In the genomic region with DNA sequence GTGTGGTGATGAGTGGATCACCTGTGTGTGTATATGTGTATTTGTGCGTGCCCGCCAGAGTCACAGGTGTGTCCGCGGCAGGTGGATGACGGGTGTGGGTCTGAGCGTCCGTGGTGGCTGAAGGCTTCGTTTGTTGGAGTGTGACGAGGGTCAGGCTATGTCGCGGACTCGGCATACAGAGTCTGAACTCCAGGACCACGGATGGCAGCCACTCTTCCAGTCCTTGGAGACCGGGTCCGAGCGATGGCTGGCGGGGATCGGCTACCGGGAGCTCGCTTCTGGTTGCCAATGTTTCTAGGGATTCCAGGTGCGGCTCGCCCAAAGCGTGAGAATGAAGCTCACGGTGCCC, we compare ENCODE assay signal across 8 mouse cellular contexts. TPM values are rescaled to one million over a fixed set of nuclear protein-coding genes. Genes with fewer than 3 reads are reported as not detected.
DNase-seq lines count a peak whose midpoint lies in the region; ATAC-seq and TF ChIP-seq lines count a peak whose summit lies in the region.

No protein-coding gene starts in this region.

- peak overlapping the region; percentile 69 for H3K9ac ChIP-seq in limb, embryonic 13.5 days
- peak overlapping the region; percentile 45; the same call in 1 of the 2 replicates for H3K9ac ChIP-seq in stomach, embryonic 15.5 days

- 0% methylated on average over 24 of the region's 24 CpGs for WGBS in limb, embryonic 13.5 days
- WGBS in stomach, embryonic 15.5 days: under 1% methylated on average over 24 of the region's 24 CpGs

- H3K36me3 ChIP-seq in erythroblast, embryonic 14.5 days (ENCODE audit: control insufficient read depth): peaks cover 26% of the 10 kb centered on the region
- H3K36me3 ChIP-seq in testis, adult 2 months (ENCODE audit: control insufficient read depth, insufficient read depth, low read length): no peaks in the 10 kb centered on the region
- H3K36me3 ChIP-seq in limb, embryonic 13.5 days: no peaks in the 10 kb centered on the region
- no peaks in the 10 kb centered on the region for H3K36me3 ChIP-seq in stomach, embryonic 15.5 days

- H3K4me2 ChIP-seq in limb, embryonic 13.5 days (replicated peaks): peak overlapping the region; percentile 93
- peak overlapping the region; percentile 93 for H3K4me2 ChIP-seq in stomach, embryonic 15.5 days

- H3K9me3 ChIP-seq in erythroblast, embryonic 14.5 days (ENCODE audit: control insufficient read depth, low read length): no peaks in the 10 kb centered on the region
- H3K9me3 ChIP-seq in limb, embryonic 13.5 days: no peaks in the 10 kb centered on the region
- H3K9me3 ChIP-seq in stomach, embryonic 15.5 days: no peaks in the 10 kb centered on the region

- no peak; the same call in 1 of the 2 replicates for TF ChIP-seq POLR2A in testis, adult 2 months (IDR thresholded peaks at IDR 0.05; ENCODE audit: control insufficient read depth, low read depth, low read length)

- H3K4me3 ChIP-seq in erythroblast, embryonic 14.5 days (replicated peaks): peak overlapping the region; percentile 91
- H3K4me3 ChIP-seq in testis, adult 2 months (ENCODE audit: control insufficient read depth, low read depth, low read length): peak overlapping the region; percentile 73
- peak overlapping the region; percentile 53 for H3K4me3 ChIP-seq in limb, embryonic 13.5 days
- H3K4me3 ChIP-seq in stomach, embryonic 15.5 days (replicated peaks): peak overlapping the region; percentile 57

- DNase-seq in testis, postnatal 14 days (ENCODE audit: low spot score): no peak
- DNase-seq in cerebellum, adult 11-12 months: no peak
- no peak for DNase-seq in cerebellum, adult 18-20 months

- H3K4me1 ChIP-seq in erythroblast, embryonic 14.5 days (ENCODE audit: control insufficient read depth): peaks cover 42% of the 10 kb centered on the region
- H3K4me1 ChIP-seq in testis, adult 2 months (ENCODE audit: control insufficient read depth, insufficient read depth, low read length): peaks cover 28% of the 10 kb centered on the region
- peaks cover 20% of the 10 kb centered on the region for H3K4me1 ChIP-seq in limb, embryonic 13.5 days
- H3K4me1 ChIP-seq in stomach, embryonic 15.5 days: peaks cover 28% of the 10 kb centered on the region

- H3K27ac ChIP-seq in testis, adult 2 months (ENCODE audit: control insufficient read depth, insufficient read depth, low read depth, low read length): peak overlapping the region; percentile 8; the same call in 1 of the 2 replicates
- H3K27ac ChIP-seq in limb, embryonic 13.5 days: no peak overlapping the region
- peak overlapping the region; percentile 76 for H3K27ac ChIP-seq in stomach, embryonic 15.5 days

- TF ChIP-seq CTCF in testis, adult 2 months (IDR thresholded peaks at IDR 0.05; ENCODE audit: control insufficient read depth, insufficient read depth, insufficient replicate concordance, low read depth, low read length): no peak

- no peak for ATAC-seq in erythroblast, adult 5-6 weeks (replicated peaks; ENCODE audit: low FRiP score, poor library complexity, severe bottlenecking)
- 0 out of 2 replicates have a peak, but pooled peaks have one; percentile 5 for ATAC-seq in limb, embryonic 13.5 days (ENCODE audit: low FRiP score, low read depth)
- peak; percentile 14; the same call in 1 of the 2 replicates for ATAC-seq in stomach, embryonic 15.5 days (ENCODE audit: insufficient read depth, low FRiP score, low read depth)

- H3K27me3 ChIP-seq in erythroblast, embryonic 14.5 days (ENCODE audit: control insufficient read depth): peaks cover 41% of the 10 kb centered on the region
- H3K27me3 ChIP-seq in testis, adult 2 months (ENCODE audit: control insufficient read depth, insufficient read depth, low read length): no peaks in the 10 kb centered on the region
- peaks cover 46% of the 10 kb centered on the region for H3K27me3 ChIP-seq in limb, embryonic 13.5 days
- H3K27me3 ChIP-seq in stomach, embryonic 15.5 days (replicated peaks): peaks cover 8% of the 10 kb centered on the region

RNA-seq across cellular contexts. Expression of gene Cdkn1a, which starts 3.2 kb away (rescaled TPM):
- 5.0 and 6.4 TPM in 2 replicates for polyA plus RNA-seq in erythroblast, embryonic 14.5 days (2012)
- total RNA-seq in erythroblast, adult 5-6 weeks (2015; ENCODE audit: low replicate concordance): 0.63 and 4.6 TPM in 2 replicates
- 0.34 and 0.42 TPM in 2 replicates for total RNA-seq in erythroblast, adult 5-6 weeks (2017; ENCODE audit: low replicate concordance)
- polyA plus RNA-seq in testis, adult 2 months (2012; rRNA removed): 10.5 and 11.3 TPM in 2 replicates
- 91.0 and 92.1 TPM in 2 replicates for polyA plus RNA-seq in limb, embryonic 13.5 days (2015; fragmentation: Nextera tagmentation; extraction: Ambion mirVana)
- polyA plus RNA-seq in stomach, embryonic 15.5 days (2015; fragmentation: Nextera tagmentation; extraction: Ambion mirVana): 89.7 and 102 TPM in 2 replicates

RNA-seq across cellular contexts. Expression of gene Rab44, which starts 20.0 kb away (rescaled TPM):
- 0.16 and 0.38 TPM in 2 replicates for polyA plus RNA-seq in erythroblast, embryonic 14.5 days (2012)
- total RNA-seq in erythroblast, adult 5-6 weeks (2015; ENCODE audit: low replicate concordance): 34.8 and 43.7 TPM in 2 replicates
- 31.5 and 38.7 TPM in 2 replicates for total RNA-seq in erythroblast, adult 5-6 weeks (2017; ENCODE audit: low replicate concordance)
- polyA plus RNA-seq in testis, adult 2 months (2012; rRNA removed): 2.4 TPM in 1 of 2 replicates, not detected in the other
- 0.34 and 0.80 TPM in 2 replicates for polyA plus RNA-seq in limb, embryonic 13.5 days (2015; fragmentation: Nextera tagmentation; extraction: Ambion mirVana)
- polyA plus RNA-seq in stomach, embryonic 15.5 days (2015; fragmentation: Nextera tagmentation; extraction: Ambion mirVana): 1.5 and 2.3 TPM in 2 replicates
